Mouse (Mus musculus) forebrain, embryonic 10.5 days (tissue): Measurements from ENCODE around the gene Tm9sf4. TPM values are rescaled to one million over a fixed set of nuclear protein-coding genes. Genes with fewer than 3 reads are reported as not detected.

ENCODE experiments used
- DNase-seq: peaks from one replicate; pipeline ENCODE4 v3.0.0-alpha.2; 2017; ENCODE audit warnings: low spot score; ENCODE audit errors: extremely low spot score
- H3K27ac ChIP-seq: fragments of 300-500 bp; sonication (generic); 2 replicates; pipeline ENCODE4 v1.5.1; 2016; ENCODE audit warnings: mild to moderate bottlenecking
- H3K27me3 ChIP-seq: fragments of 300-500 bp; sonication (generic); 2 replicates; pipeline ENCODE4 v1.6.1; 2016; ENCODE audit warnings: mild to moderate bottlenecking; ENCODE audit not compliant: poor library complexity, severe bottlenecking
- H3K36me3 ChIP-seq: fragments of 300-500 bp; sonication (generic); replicated peaks from 2 replicates; pipeline ENCODE4 v1.6.1; 2016; ENCODE audit warnings: mild to moderate bottlenecking, moderate library complexity
- H3K4me1 ChIP-seq: fragments of 300-500 bp; sonication (generic); 2 replicates; pipeline ENCODE4 v1.6.1; 2016
- H3K4me3 ChIP-seq: fragments of 300-500 bp; sonication (generic); 2 replicates; pipeline ENCODE4 v1.5.1; 2016; ENCODE audit warnings: mild to moderate bottlenecking, moderate library complexity
- H3K9me3 ChIP-seq: fragments of 300-500 bp; sonication (generic); 2 replicates; pipeline ENCODE4 v1.6.1; 2016; ENCODE audit warnings: mild to moderate bottlenecking, moderate library complexity
- WGBS: fragments of 180-500 bp; shearing (Covaris S2); methylation state at CpG from one replicate; pipeline ENCODE4 v1.1.7; 2016; 5-methylcytosine and 5-hydroxymethylcytosine counted together
- polyA plus RNA-seq: library from polyadenylated mRNA; unstranded; fragments of >200 nt; fragmentation: Nextera tagmentation; extraction: Ambion mirVana; gene quantifications from 2 replicates; pipeline ENCODE4 v1.2.1, GENCODE M21; 2016

The Tm9sf4 gene
- polyA plus RNA-seq, 1 experiment from 2014 or later = 66.0 TPM

DNA sequence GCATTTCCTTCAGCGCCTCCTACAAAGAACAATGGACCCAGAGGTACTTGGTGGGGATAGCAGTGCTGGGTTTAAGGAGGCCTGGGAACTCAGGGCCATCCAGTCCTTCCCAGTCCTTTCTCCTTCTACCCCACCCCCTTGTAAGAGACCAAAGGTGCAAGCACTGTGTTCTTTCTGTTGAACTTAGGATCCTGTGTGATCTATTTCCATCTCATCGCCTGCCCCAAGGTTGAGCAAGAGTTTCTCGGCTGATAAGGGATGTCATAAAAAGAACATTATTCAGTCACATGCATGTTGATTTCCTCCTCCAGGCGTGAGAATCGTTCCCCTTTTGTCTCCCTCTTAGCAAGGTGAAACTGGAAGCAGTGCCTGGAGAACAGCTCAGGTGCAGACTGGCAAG, 88.6 kb downstream of the Tm9sf4 start:
- Histone ChIP-seq H3K27ac (no peak overlapping the region), H3K27me3 (no peaks in the 10 kb centered on the region), H3K4me3 (no peak overlapping the region), H3K4me1 (no peaks in the 10 kb centered on the region), H3K36me3 (peaks cover 90% of the 10 kb centered on the region), H3K9me3 (no peaks in the 10 kb centered on the region)
- DNase-seq = no peak
- WGBS = 93% methylated on average over 5 of the region's 5 CpGs

GRCm38 (mm10) chr2:153256604-153257003, 95.5 kb downstream of the Tm9sf4 start:
- Histone ChIP-seq H3K9me3 (no peaks in the 10 kb centered on the region), H3K36me3 (peaks cover 58% of the 10 kb centered on the region), H3K4me1 (no peaks in the 10 kb centered on the region), H3K27me3 (no peaks in the 10 kb centered on the region), H3K27ac (no peak overlapping the region), H3K4me3 (no peak overlapping the region)
- DNase-seq = no peak
- WGBS = 85% methylated on average over 2 of the region's 2 CpGs

DNA sequence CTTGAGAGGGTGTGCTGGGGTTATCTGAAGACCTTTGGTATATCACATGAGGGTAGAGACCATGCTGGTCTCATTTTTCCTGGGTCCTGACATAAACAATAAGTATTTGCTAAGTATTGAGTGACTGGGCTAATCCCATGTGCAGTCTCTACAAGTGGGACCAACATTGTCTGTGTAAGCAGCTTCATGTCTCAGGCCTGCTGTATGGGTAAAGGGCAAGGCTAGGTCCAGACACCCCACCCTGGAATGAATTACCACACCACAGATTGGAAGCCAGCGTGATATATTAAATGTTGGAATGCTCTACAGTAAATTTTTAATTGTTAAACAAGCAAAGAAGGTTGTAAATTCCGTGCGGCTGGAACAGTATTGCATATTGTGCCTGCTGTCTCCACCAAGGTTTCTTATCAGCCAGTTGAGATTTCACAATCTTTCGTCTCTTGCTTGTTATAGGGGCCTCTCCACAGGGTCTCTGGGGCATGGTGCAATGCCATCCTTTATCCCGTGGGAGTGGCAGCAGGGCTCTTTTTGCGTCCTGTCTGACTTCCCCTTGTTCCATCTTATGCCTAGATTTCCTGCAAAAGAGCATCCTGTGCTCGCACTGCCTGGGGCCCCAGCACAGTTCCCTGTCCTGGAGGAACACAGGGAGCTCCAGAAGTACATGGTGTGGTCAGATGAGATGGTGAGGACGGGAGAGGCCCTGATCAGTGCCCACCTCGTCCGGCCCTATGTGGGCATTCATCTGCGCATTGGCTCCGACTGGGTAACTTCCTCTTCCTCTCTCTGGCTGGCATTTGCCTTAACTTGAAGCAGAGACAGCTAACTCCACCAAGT, 98.1 kb downstream of the Tm9sf4 start:
- Histone ChIP-seq H3K27me3 (no peaks in the 10 kb centered on the region), H3K4me3 (no peak overlapping the region), H3K27ac (no peak overlapping the region), H3K9me3 (no peaks in the 10 kb centered on the region), H3K36me3 (peaks cover 58% of the 10 kb centered on the region), H3K4me1 (no peaks in the 10 kb centered on the region)
- WGBS = 89% methylated on average over 12 of the region's 12 CpGs
- DNase-seq = no peak

Other genes starting within 250 kb of the Tm9sf4 start
- 0.06 and 0.12 TPM in 2 replicates for gene Mylk2, start 250.0 kb upstream of the Tm9sf4 start, polyA plus RNA-seq
- 0.34 and 0.60 TPM in 2 replicates for gene Foxs1, start 228.1 kb upstream of the Tm9sf4 start, polyA plus RNA-seq
- gene Dusp15, start 209.6 kb upstream of the Tm9sf4 start, polyA plus RNA-seq = 0.42 and 0.95 TPM in 2 replicates
- 1.3 and 1.6 TPM in 2 replicates for gene Ttll9, start 198.8 kb upstream of the Tm9sf4 start, polyA plus RNA-seq
- 88.5 and 90.8 TPM in 2 replicates for gene Pdrg1, start 145.9 kb upstream of the Tm9sf4 start, polyA plus RNA-seq
- gene Xkr7, start 129.5 kb upstream of the Tm9sf4 start, polyA plus RNA-seq = 0.14 and 0.20 TPM in 2 replicates
- 0.83 and 0.84 TPM in 2 replicates for gene Ccm2l, start 95.3 kb upstream of the Tm9sf4 start, polyA plus RNA-seq
- 0.92 and 1.5 TPM in 2 replicates for gene Hck, start 52.8 kb upstream of the Tm9sf4 start, polyA plus RNA-seq
- gene Tspyl3, start 64.1 kb downstream of the Tm9sf4 start, polyA plus RNA-seq = 5.0 and 5.4 TPM in 2 replicates
- gene Plagl2, start 80.1 kb downstream of the Tm9sf4 start, polyA plus RNA-seq = 30.5 and 31.7 TPM in 2 replicates
- 5.9 and 6.4 TPM in 2 replicates for gene Pofut1, start 80.2 kb downstream of the Tm9sf4 start, polyA plus RNA-seq
- 6.2 and 6.9 TPM in 2 replicates for gene Kif3b, start 130.1 kb downstream of the Tm9sf4 start, polyA plus RNA-seq
- 13.1 and 14.2 TPM in 2 replicates for gene Asxl1, start 184.5 kb downstream of the Tm9sf4 start, polyA plus RNA-seq